Mouse (Mus musculus) testis, adult 2 months (tissue): ENCODE measurements around the gene E2f6.

Source experiments
- CTCF ChIP-seq: fragments of 200-500 bp; IDR thresholded peaks from 2 replicates; pipeline ENCODE4 v1.5.1; 2012; ENCODE audit warnings: low read depth, mild to moderate bottlenecking, inconsistent platforms, low read length, moderate library complexity; ENCODE audit not compliant: control insufficient read depth, insufficient read depth, insufficient replicate concordance
- POLR2A ChIP-seq: fragments of 200-500 bp; IDR thresholded peaks from 2 replicates; pipeline ENCODE4 v1.6.1; 2012; ENCODE audit warnings: low read depth, mild to moderate bottlenecking, inconsistent platforms, low read length, moderate library complexity; ENCODE audit not compliant: control insufficient read depth

DNA sequence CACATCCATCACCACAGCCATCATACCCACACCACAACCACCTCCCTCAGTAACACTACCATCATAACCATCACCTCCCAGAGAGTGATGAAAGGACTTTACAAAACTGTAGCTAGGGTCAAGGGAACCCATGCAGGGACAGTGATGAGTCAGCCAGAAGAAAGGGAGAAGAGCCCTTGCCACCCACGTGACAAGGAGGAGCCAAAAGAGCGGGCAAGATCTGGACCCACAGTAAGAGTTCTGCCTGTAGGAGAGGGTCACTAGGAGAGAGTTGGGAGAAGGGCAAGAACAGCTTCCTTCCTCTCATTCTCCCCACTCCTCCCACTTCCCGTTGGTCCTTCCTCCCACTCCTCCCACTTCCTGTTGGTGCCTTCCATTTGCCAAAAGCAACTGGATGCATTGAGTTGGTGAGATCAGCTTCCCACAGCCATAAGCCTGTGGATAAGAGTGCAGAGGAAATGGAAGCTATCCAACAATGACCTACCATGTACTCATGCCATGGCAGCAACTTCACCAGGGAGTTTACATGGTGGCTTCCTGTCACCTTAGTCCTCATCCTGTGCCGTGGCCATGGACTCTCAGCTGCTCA is 36.5 kb downstream of the E2f6 start:
- TF ChIP-seq CTCF (no peak), POLR2A (no peak)
